Mouse (Mus musculus) neural tube, embryonic 14.5 days (tissue): ENCODE results near the gene Samd3. TPM values are rescaled to one million over a fixed set of nuclear protein-coding genes. Genes with fewer than 3 reads are reported as not detected.

Source experiments
- ATAC-seq: fragments of 200-750 bp; cut with Nextera tagmentation; 2 replicates; pipeline ENCODE4 v1.8.0; 2017; ENCODE audit warnings: low read depth, mild to moderate bottlenecking, moderate TSS enrichment, moderate library complexity
- H3K27ac ChIP-seq: fragments of 300-500 bp; sonication (generic); 2 replicates; pipeline ENCODE4 v1.5.1; 2014; ENCODE audit warnings: low read depth, mild to moderate bottlenecking, control low read depth, low read length, moderate library complexity, mixed read lengths
- H3K27me3 ChIP-seq: fragments of 300-500 bp; sonication (generic); 2 replicates; pipeline ENCODE4 v1.6.1; 2014; ENCODE audit warnings: low read length; ENCODE audit not compliant: control insufficient read depth, insufficient read depth
- H3K36me3 ChIP-seq: fragments of 300-500 bp; sonication (generic); 2 replicates; pipeline ENCODE4 v1.6.1; 2014; ENCODE audit warnings: low read length, mixed read lengths; ENCODE audit not compliant: control insufficient read depth, insufficient read depth
- H3K4me1 ChIP-seq: fragments of 300-500 bp; sonication (generic); 2 replicates; pipeline ENCODE4 v1.6.1; 2014; ENCODE audit warnings: low read length; ENCODE audit not compliant: control insufficient read depth, insufficient read depth
- H3K4me2 ChIP-seq: fragments of 300-500 bp; sonication (generic); 2 replicates; pipeline ENCODE4 v1.6.1; 2014; ENCODE audit warnings: mild to moderate bottlenecking, low read depth, low read length, control low read depth
- H3K4me3 ChIP-seq: fragments of 300-500 bp; sonication (generic); 2 replicates; pipeline ENCODE4 v1.5.1; 2014; ENCODE audit warnings: low read depth, low read length, control low read depth, mixed read lengths
- H3K9ac ChIP-seq: fragments of 300-500 bp; sonication (generic); replicated peaks from 2 replicates; pipeline ENCODE4 v1.6.1; 2014; ENCODE audit warnings: low read depth, mild to moderate bottlenecking, control low read depth, low read length, mixed read lengths
- H3K9me3 ChIP-seq: fragments of 300-500 bp; sonication (generic); 2 replicates; pipeline ENCODE4 v1.6.1; 2016; ENCODE audit warnings: low read length; ENCODE audit not compliant: control insufficient read depth
- WGBS: fragments of 180-500 bp; shearing (Covaris S2); extraction: QIAGEN DNeasy Blood & Tissue Kit; methylation state at CpG from one replicate; pipeline ENCODE4 v1.1.7; 2014; 5-methylcytosine and 5-hydroxymethylcytosine counted together
- polyA plus RNA-seq: library from polyadenylated mRNA; unstranded; fragments of >200 nt; fragmentation: Nextera tagmentation; extraction: Ambion mirVana; gene quantifications from 2 replicates; pipeline ENCODE4 v1.2.1, GENCODE M21; 2014

Samd3 gene
- polyA plus RNA-seq, 1 experiment from 2014 or later, result not detected

GRCm38 (mm10) chr10:26280009-26280408 is 50.5 kb downstream of the Samd3 start:
- H3K4me1 ChIP-seq, result no peaks in the 10 kb centered on the region
- H3K36me3 ChIP-seq, result no peaks in the 10 kb centered on the region; the same call in 1 of the 2 replicates
- H3K4me3 ChIP-seq, result no peak overlapping the region
- no peak overlapping the region for H3K9ac ChIP-seq
- H3K9me3 ChIP-seq, result no peaks in the 10 kb centered on the region
- H3K4me2 ChIP-seq, result no peak overlapping the region
- ATAC-seq, result no peak
- H3K27ac ChIP-seq, result no peak overlapping the region
- WGBS, result 58% methylated on average over 8 of the region's 8 CpGs
- H3K27me3 ChIP-seq, result no peaks in the 10 kb centered on the region

DNA sequence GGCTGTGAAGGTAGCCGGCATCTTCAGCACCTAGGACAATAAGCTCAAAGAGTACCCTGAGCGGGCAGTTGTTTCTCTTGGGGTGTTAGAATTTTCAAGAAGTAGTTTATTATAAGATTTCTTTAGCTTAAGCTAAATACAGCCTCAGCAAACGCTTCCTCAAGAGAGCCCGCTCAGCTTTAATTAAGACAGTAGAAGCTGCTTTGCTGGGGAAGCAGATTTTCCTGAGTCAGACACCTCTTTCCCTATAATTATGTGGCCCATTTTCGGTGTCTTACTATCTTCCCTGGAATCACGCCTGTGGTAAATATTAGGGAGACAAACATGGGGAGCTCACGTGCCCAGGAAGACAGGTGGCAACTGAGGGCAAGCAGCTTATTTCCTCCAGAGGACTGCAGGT is 57.6 kb downstream of the Samd3 start:
- ATAC-seq, result no peak
- Histone ChIP-seq H3K9ac (no peak overlapping the region), H3K27me3 (no peaks in the 10 kb centered on the region), H3K4me1 (no peaks in the 10 kb centered on the region), H3K4me2 (no peak overlapping the region), H3K9me3 (no peaks in the 10 kb centered on the region), H3K36me3 (no peaks in the 10 kb centered on the region), H3K27ac (no peak overlapping the region), H3K4me3 (no peak overlapping the region)
- WGBS, result 94% methylated on average over 7 of the region's 7 CpGs

DNA sequence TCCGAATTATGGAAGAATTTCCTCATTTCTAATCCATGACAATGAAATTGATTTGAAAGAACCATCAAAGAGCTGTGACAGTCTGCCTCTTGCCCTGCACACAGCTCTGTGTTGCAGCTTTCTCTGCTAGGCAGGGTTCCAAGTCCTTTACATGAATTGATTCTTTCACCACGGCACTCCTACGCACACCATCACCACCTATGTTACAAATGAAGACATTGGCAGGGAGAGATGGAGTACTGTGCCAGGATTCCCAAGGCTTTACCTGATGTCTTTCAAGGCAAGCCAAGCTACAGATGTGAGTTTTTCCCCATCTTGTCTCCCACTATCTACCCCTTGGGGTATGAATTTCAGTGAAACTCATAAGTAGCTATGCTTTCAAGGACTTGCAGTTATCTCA is 67.7 kb downstream of the Samd3 start:
- Histone ChIP-seq H3K36me3 (0 out of 2 replicates have a peak, but pooled peaks cover 6% of the 10 kb centered on the region), H3K4me2 (no peak overlapping the region), H3K9ac (no peak overlapping the region), H3K4me3 (no peak overlapping the region), H3K27ac (no peak overlapping the region), H3K27me3 (no peaks in the 10 kb centered on the region), H3K4me1 (no peaks in the 10 kb centered on the region), H3K9me3 (no peaks in the 10 kb centered on the region)
- ATAC-seq, result no peak
- WGBS, result 70% methylated on average over 3 of the region's 3 CpGs

- WGBS, result 95% methylated on average over 7 of the region's 7 CpGs
- no peak overlapping the region for H3K9ac ChIP-seq
- no peaks in the 10 kb centered on the region for H3K4me1 ChIP-seq
- 0 out of 2 replicates have a peak, but pooled peaks cover 10% of the 10 kb centered on the region for H3K36me3 ChIP-seq
- ATAC-seq, result no peak
- no peak overlapping the region for H3K27ac ChIP-seq
- H3K4me3 ChIP-seq, result no peak overlapping the region
- H3K9me3 ChIP-seq, result no peaks in the 10 kb centered on the region
- no peaks in the 10 kb centered on the region for H3K27me3 ChIP-seq
- H3K4me2 ChIP-seq, result no peak overlapping the region
Measured at GRCm38 (mm10) chr10:26297626-26298025, 68.1 kb downstream of the Samd3 start.

GRCm38 (mm10) chr10:26302336-26302735 is 72.8 kb downstream of the Samd3 start:
- 94% methylated on average over 4 of the region's 4 CpGs for WGBS
- H3K4me1 ChIP-seq, result no peaks in the 10 kb centered on the region

DNA sequence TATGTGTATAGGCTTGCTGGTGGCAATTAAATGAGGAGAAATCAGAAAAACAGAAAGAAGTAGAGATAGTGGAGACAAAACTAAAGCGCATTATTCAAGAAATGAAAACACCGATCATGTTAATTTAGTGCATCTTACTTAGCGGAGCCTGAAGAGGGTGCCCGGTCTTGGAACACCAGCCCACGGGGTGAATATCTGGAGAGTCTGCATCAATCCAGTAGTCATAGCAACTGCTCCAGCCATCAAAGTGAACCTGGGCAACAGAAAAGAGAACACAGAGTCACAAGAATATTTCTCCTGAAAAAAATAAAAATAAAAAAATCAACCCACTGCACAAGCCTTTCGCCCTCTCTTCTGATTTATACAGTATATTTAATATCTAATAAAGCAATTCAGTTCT is 74.0 kb downstream of the Samd3 start:
- Histone ChIP-seq H3K9ac (no peak overlapping the region), H3K4me1 (no peaks in the 10 kb centered on the region), H3K4me2 (no peak overlapping the region), H3K4me3 (no peak overlapping the region), H3K27ac (no peak overlapping the region), H3K9me3 (no peaks in the 10 kb centered on the region), H3K27me3 (no peaks in the 10 kb centered on the region), H3K36me3 (0 out of 2 replicates have a peak, but pooled peaks cover 15% of the 10 kb centered on the region)
- no peak for ATAC-seq
- WGBS, result 94% methylated on average over 6 of the region's 6 CpGs

More at GRCm38 (mm10) chr10:26302336-26302735, 72.8 kb downstream of the Samd3 start:
- no peak overlapping the region for H3K27ac ChIP-seq
- H3K9me3 ChIP-seq, result no peaks in the 10 kb centered on the region
- no peak overlapping the region for H3K4me3 ChIP-seq
- ATAC-seq, result no peak
- H3K9ac ChIP-seq, result no peak overlapping the region
- H3K36me3 ChIP-seq, result 0 out of 2 replicates have a peak, but pooled peaks cover 15% of the 10 kb centered on the region
- H3K4me2 ChIP-seq, result no peak overlapping the region
- H3K27me3 ChIP-seq, result no peaks in the 10 kb centered on the region

- no peak overlapping the region for H3K4me2 ChIP-seq
- 95% methylated on average over 15 of the region's 15 CpGs for WGBS
- H3K36me3 ChIP-seq, result peaks cover 9% of the 10 kb centered on the region; the same call in 1 of the 2 replicates
- H3K27me3 ChIP-seq, result no peaks in the 10 kb centered on the region
- no peaks in the 10 kb centered on the region for H3K9me3 ChIP-seq
- H3K9ac ChIP-seq, result no peak overlapping the region
- no peak overlapping the region for H3K27ac ChIP-seq
- H3K4me1 ChIP-seq, result no peaks in the 10 kb centered on the region
- no peak overlapping the region for H3K4me3 ChIP-seq
- ATAC-seq, result no peak
Measured at GRCm38 (mm10) chr10:26314327-26314726, 84.8 kb downstream of the Samd3 start.

GRCm38 (mm10) chr10:26320679-26321078 is 91.2 kb downstream of the Samd3 start:
- Histone ChIP-seq H3K27me3 (no peaks in the 10 kb centered on the region), H3K9ac (no peak overlapping the region), H3K4me3 (no peak overlapping the region), H3K9me3 (no peaks in the 10 kb centered on the region), H3K4me1 (no peaks in the 10 kb centered on the region), H3K36me3 (peaks cover 3% of the 10 kb centered on the region; the same call in 1 of the 2 replicates), H3K4me2 (no peak overlapping the region), H3K27ac (no peak overlapping the region)
- ATAC-seq, result no peak
- 93% methylated on average over 4 of the region's 4 CpGs for WGBS
